Mouse (Mus musculus) embryonic facial prominence, embryonic 12.5 days (tissue): ENCODE results near the gene Aurka. TPM values are rescaled to one million over a fixed set of nuclear protein-coding genes. Genes with fewer than 3 reads are reported as not detected.
A peak's percentile ranks its signal among the peaks of the same experiment; 100 is the strongest.

Experiments
- ATAC-seq: fragments of 200-750 bp; cut with Nextera tagmentation; 2 replicates; pipeline ENCODE4 v1.8.0; 2017; ENCODE audit not compliant: insufficient number of reproducible peaks, insufficient read depth, low FRiP score, low TSS enrichment
- H3K27ac ChIP-seq: fragments of 300-500 bp; sonication (generic); 2 replicates; pipeline ENCODE4 v1.5.1; 2016; ENCODE audit warnings: mild to moderate bottlenecking
- H3K27me3 ChIP-seq: fragments of 300-500 bp; sonication (generic); 2 replicates; pipeline ENCODE4 v1.6.1; 2016; ENCODE audit warnings: mild to moderate bottlenecking, moderate library complexity
- H3K36me3 ChIP-seq: fragments of 300-500 bp; sonication (generic); 2 replicates; pipeline ENCODE4 v1.6.1; 2016; ENCODE audit warnings: mild to moderate bottlenecking
- H3K4me1 ChIP-seq: fragments of 300-500 bp; sonication (generic); 2 replicates; pipeline ENCODE4 v1.6.1; 2016
- H3K4me2 ChIP-seq: fragments of 300-500 bp; sonication (generic); replicated peaks from 2 replicates; pipeline ENCODE4 v1.6.1; 2016; ENCODE audit warnings: mild to moderate bottlenecking, moderate library complexity
- H3K4me3 ChIP-seq: fragments of 300-500 bp; sonication (generic); 2 replicates; pipeline ENCODE4 v1.5.1; 2016; ENCODE audit warnings: mild to moderate bottlenecking
- H3K9ac ChIP-seq: fragments of 300-500 bp; sonication (generic); 2 replicates; pipeline ENCODE4 v1.6.1; 2016; ENCODE audit warnings: mild to moderate bottlenecking, moderate library complexity
- H3K9me3 ChIP-seq: fragments of 300-500 bp; sonication (generic); 2 replicates; pipeline ENCODE4 v1.6.1; 2016; ENCODE audit warnings: mild to moderate bottlenecking, moderate library complexity
- WGBS: fragments of 180-500 bp; shearing (Covaris S2); methylation state at CpG from one replicate; pipeline ENCODE4 v1.1.7; 2016; 5-methylcytosine and 5-hydroxymethylcytosine counted together
- polyA plus RNA-seq: library from polyadenylated mRNA; unstranded; fragments of >200 nt; fragmentation: Nextera tagmentation; extraction: Ambion mirVana; gene quantifications from 2 replicates; pipeline ENCODE4 v1.2.1, GENCODE M21; 2016

The Aurka gene
- polyA plus RNA-seq, 1 experiment from 2014 or later = 131 TPM

DNA sequence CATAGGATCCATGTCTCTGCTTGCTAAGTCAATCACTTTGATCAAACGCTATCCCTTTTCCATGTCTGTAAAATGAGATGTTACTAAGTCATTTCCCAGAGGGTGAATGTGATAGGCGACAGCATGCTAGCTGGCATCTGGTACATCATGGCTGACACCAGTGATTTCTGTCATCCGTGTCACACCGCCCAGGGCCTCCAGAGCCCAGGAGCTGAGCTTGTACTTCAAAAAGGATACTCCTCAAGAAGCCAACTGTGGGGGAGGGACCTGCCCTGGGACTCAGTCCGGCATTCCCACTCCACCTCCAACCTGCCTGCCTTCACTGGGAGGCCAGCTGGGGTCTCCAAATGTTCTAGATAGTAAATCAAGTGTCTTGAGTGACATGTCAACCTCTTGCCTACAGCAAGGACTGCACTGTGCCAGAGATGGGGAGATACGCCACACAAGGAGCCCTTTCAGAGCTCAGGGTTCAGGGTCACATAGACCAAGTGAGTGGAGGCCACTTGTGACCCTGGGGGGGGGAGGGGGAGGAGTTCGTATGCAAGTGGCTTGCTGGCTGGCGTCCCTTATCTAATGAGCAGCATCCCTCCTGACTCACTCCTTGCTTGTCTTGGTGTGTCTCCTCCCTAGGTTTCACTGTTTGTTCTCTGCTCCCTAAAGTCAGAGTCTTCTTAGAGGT lies 23.3 kb downstream of the Aurka start:
- H3K4me1 ChIP-seq = peaks cover 10% of the 10 kb centered on the region; the same call in 1 of the 2 replicates

DNA sequence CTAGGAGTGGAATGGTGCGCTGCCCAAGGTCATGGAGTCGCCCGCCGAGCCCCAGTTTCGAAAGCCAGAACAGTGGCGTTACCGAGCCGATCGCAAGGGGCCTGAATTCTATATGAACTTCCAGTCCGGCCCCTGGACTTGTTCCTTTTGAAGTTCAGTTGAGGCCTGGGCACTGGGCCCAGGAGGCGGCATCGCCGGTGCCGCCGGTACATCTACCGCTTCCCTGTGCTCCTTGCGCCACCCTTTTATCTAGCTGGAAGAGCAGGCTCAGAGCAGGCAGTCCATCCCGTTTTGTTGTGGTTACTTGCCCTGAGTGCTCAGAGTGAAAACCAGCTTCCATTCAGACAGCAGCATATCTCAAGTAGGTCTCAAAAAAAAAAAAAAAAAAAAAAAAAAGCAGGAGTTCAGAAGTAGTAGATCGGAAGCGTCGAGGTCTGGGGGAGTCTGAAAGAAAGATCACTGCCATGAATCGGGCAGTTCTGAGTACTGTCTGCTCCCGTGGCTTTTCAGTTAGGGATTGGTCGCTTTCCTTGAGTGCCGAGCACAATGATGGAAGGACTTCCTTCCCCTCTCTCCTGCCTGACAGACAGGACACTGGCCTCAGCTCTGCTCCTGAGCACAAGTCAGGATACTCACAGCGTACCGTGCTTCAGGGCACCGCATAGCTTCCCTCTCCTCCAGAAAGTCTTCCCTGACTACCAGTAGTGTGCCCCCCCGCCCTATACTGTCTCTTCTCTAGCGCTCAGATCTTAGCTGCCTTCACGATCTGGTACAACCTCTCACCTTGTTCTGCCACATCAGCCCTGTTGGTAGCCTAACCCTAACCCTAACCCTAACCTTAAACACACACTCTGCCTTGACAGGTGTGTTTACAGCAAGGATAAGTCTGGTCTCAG lies 24.1 kb downstream of the Aurka start:
- H3K27ac ChIP-seq = no peak overlapping the region

More for the DNA sequence above, 23.3 kb downstream of the Aurka start:
- no peak for ATAC-seq
- Histone ChIP-seq H3K9me3 (no peaks in the 10 kb centered on the region), H3K4me2 (peak overlapping the region; percentile 95), H3K4me3 (peak overlapping the region; percentile 64), H3K27me3 (no peaks in the 10 kb centered on the region), H3K9ac (peak overlapping the region; percentile 33; the same call in 1 of the 2 replicates), H3K36me3 (no peaks in the 10 kb centered on the region), H3K27ac (no peak overlapping the region)
- 49% methylated on average over 8 of the region's 8 CpGs for WGBS

DNA sequence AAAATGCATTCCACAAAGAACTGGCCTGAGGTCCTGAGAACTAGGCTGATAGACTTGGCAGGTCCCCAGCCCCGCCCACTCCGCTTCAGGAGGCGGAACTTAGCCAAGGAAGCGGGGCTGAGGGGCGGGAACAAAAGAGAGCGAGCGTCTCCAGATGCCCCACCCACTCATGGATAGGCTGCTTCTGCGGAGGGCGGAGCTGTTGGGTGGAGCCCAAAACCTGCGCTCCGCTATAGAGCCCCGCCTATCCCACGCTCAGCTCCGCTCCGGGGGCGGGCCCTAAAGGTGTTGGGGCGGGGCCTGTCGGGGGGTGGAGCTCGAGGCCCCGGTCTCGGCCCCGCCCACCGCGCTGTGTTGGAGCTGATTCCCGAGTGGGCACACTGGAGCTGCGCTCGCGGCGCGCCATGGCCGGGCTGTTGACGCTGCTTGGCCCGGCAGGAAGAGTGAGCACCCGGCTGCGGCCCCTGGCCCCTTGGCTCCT lies 25.0 kb downstream of the Aurka start, which contains the start of gene Fam210b:
TSS of gene Fam210b (plus strand) at position 308 of the 481 bp plus-strand sequence.
- H3K9ac ChIP-seq = peak within 1 kb of the TSS; percentile 64
- no peaks in the 10 kb centered on the region for H3K9me3 ChIP-seq
- H3K36me3 ChIP-seq = no peaks in the 10 kb centered on the region
- peak within 1 kb of the TSS; percentile 95 for H3K4me2 ChIP-seq
- WGBS = under 1% methylated on average over 30 of the region's 35 CpGs
- ATAC-seq = peak; percentile 87
- peaks cover 10% of the 10 kb centered on the region; the same call in 1 of the 2 replicates for H3K4me1 ChIP-seq
- peak within 1 kb of the TSS; percentile 72; the same call in 1 of the 2 replicates for H3K27ac ChIP-seq
- H3K27me3 ChIP-seq = no peaks in the 10 kb centered on the region
- H3K4me3 ChIP-seq = peak within 1 kb of the TSS; percentile 64

More for the DNA sequence above, 24.1 kb downstream of the Aurka start:
- WGBS = 11% methylated on average over 31 of the region's 31 CpGs
- Histone ChIP-seq H3K4me2 (peak overlapping the region; percentile 95), H3K9ac (peak overlapping the region; percentile 64), H3K4me3 (peak overlapping the region; percentile 64), H3K9me3 (no peaks in the 10 kb centered on the region), H3K27me3 (no peaks in the 10 kb centered on the region), H3K4me1 (peaks cover 10% of the 10 kb centered on the region; the same call in 1 of the 2 replicates), H3K36me3 (no peaks in the 10 kb centered on the region)
- ATAC-seq = no peak

GRCm38 (mm10) chr2:172344669-172345068 lies 25.7 kb downstream of the Aurka start:
- Histone ChIP-seq H3K4me1 (peaks cover 10% of the 10 kb centered on the region; the same call in 1 of the 2 replicates), H3K4me3 (peak overlapping the region; percentile 64; the same call in 1 of the 2 replicates), H3K9me3 (no peaks in the 10 kb centered on the region), H3K36me3 (no peaks in the 10 kb centered on the region), H3K27ac (peak overlapping the region; percentile 72; the same call in 1 of the 2 replicates), H3K9ac (no peak overlapping the region), H3K4me2 (peak overlapping the region; percentile 95), H3K27me3 (no peaks in the 10 kb centered on the region)
- 34% methylated on average over 5 of the region's 5 CpGs for WGBS
- ATAC-seq = no peak

- Histone ChIP-seq H3K9ac (no peak overlapping the region), H3K4me1 (peaks cover 10% of the 10 kb centered on the region; the same call in 1 of the 2 replicates), H3K27me3 (no peaks in the 10 kb centered on the region), H3K27ac (no peak overlapping the region), H3K4me3 (no peak overlapping the region), H3K9me3 (no peaks in the 10 kb centered on the region), H3K4me2 (no peak overlapping the region), H3K36me3 (no peaks in the 10 kb centered on the region)
- no peak for ATAC-seq
- WGBS = 88% methylated on average over 7 of the region's 7 CpGs
Observed at GRCm38 (mm10) chr2:172343751-172344150, 26.6 kb downstream of the Aurka start.

GRCm38 (mm10) chr2:172341606-172342005 lies 28.7 kb downstream of the Aurka start:
- Histone ChIP-seq H3K36me3 (no peaks in the 10 kb centered on the region), H3K9ac (no peak overlapping the region), H3K9me3 (no peaks in the 10 kb centered on the region), H3K4me2 (no peak overlapping the region), H3K27me3 (no peaks in the 10 kb centered on the region), H3K4me1 (peaks cover 8% of the 10 kb centered on the region; the same call in 1 of the 2 replicates), H3K27ac (no peak overlapping the region), H3K4me3 (no peak overlapping the region)
- WGBS = 37% methylated on average over 5 of the region's 5 CpGs
- ATAC-seq = no peak

GRCm38 (mm10) chr2:172340936-172341335 lies 29.4 kb downstream of the Aurka start:
- WGBS = 40% methylated on average over 3 of the region's 3 CpGs
- Histone ChIP-seq H3K9me3 (no peaks in the 10 kb centered on the region), H3K36me3 (no peaks in the 10 kb centered on the region), H3K27me3 (no peaks in the 10 kb centered on the region), H3K4me3 (no peak overlapping the region), H3K9ac (no peak overlapping the region), H3K27ac (no peak overlapping the region), H3K4me1 (0 out of 2 replicates have a peak, but pooled peaks cover 5% of the 10 kb centered on the region), H3K4me2 (no peak overlapping the region)
- no peak for ATAC-seq

- Histone ChIP-seq H3K27me3 (0 out of 2 replicates have a peak, but pooled peaks cover under 1% of the 10 kb centered on the region), H3K4me3 (no peak overlapping the region), H3K9ac (no peak overlapping the region), H3K27ac (no peak overlapping the region), H3K4me2 (no peak overlapping the region), H3K9me3 (no peaks in the 10 kb centered on the region), H3K4me1 (no peaks in the 10 kb centered on the region), H3K36me3 (no peaks in the 10 kb centered on the region)
- WGBS = 60% methylated on average over 19 of the region's 19 CpGs
- ATAC-seq = no peak
Observed at GRCm38 (mm10) chr2:172338206-172338942, 32.0 kb downstream of the Aurka start.

- H3K4me2 ChIP-seq = 0 out of 2 replicates have a peak overlapping the region, but pooled peaks have one; percentile 0
- peaks cover 16% of the 10 kb centered on the region; the same call in 1 of the 2 replicates for H3K27me3 ChIP-seq
- no peak overlapping the region for H3K27ac ChIP-seq
- H3K9ac ChIP-seq = no peak overlapping the region
- 6% methylated on average over 13 of the region's 13 CpGs for WGBS
- no peak for ATAC-seq
- H3K9me3 ChIP-seq = no peaks in the 10 kb centered on the region
- H3K4me1 ChIP-seq = no peaks in the 10 kb centered on the region
- no peaks in the 10 kb centered on the region for H3K36me3 ChIP-seq
- H3K4me3 ChIP-seq = no peak overlapping the region
Observed at GRCm38 (mm10) chr2:172329179-172329578, 41.2 kb downstream of the Aurka start.

DNA sequence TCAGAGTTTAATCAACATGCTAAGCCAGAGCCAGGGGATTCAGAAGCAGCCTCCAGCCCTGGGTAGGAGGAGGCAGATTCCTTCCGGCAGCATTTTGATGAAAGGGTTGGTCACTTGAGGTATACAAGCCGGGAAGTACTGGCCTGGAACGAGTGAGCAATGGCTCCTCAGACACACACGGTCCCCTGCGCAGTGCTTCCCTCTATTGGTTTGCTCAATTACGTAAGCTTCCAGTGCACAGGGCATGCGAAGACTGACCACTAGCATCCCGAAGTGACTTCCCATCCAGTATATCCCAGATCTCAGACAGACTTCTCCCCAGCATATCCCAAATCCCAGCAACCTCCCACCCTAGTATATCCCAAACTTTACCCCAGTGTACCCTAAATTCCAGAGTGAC lies 42.1 kb downstream of the Aurka start:
- Histone ChIP-seq H3K9ac (no peak overlapping the region), H3K9me3 (no peaks in the 10 kb centered on the region), H3K27me3 (peaks cover 14% of the 10 kb centered on the region; the same call in 1 of the 2 replicates), H3K4me2 (no peak overlapping the region), H3K4me3 (no peak overlapping the region), H3K27ac (no peak overlapping the region), H3K36me3 (no peaks in the 10 kb centered on the region), H3K4me1 (no peaks in the 10 kb centered on the region)
- WGBS = 53% methylated on average over 8 of the region's 8 CpGs
- no peak for ATAC-seq

DNA sequence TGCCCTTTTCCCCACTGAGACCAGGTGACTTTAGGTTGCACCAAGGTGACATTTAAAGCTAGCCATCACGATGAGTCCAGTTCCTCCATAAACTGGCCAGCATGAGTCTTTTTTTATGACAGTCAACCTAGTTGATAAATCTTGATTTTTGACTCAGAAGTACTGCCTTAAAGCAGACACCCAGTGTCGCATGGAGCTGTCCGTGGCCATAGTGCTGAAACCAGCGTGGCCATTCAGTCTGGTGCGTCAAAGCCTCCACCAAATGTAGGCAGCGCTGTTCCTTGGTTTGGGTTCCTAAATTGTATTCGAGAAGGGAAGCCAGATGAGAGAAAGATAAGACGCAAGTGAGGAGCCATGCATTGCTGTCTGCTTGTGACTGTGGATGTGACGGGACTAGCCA lies 49.5 kb downstream of the Aurka start:
- no peaks in the 10 kb centered on the region for H3K9me3 ChIP-seq
- no peaks in the 10 kb centered on the region for H3K4me1 ChIP-seq
- WGBS = 13% methylated on average over 9 of the region's 9 CpGs
- no peak overlapping the region for H3K4me2 ChIP-seq
- no peak overlapping the region for H3K9ac ChIP-seq
- ATAC-seq = no peak
- no peaks in the 10 kb centered on the region; the same call in 1 of the 2 replicates for H3K27me3 ChIP-seq
- H3K27ac ChIP-seq = no peak overlapping the region
- H3K4me3 ChIP-seq = no peak overlapping the region
- H3K36me3 ChIP-seq = no peaks in the 10 kb centered on the region
